Mouse (Mus musculus) heart, embryonic 13.5 days (tissue): ENCODE results near the gene 7530416G11Rik. TPM values are rescaled to one million over a fixed set of nuclear protein-coding genes. Genes with fewer than 3 reads are reported as not detected.

Experiments used
- ATAC-seq: fragments of 200-750 bp; cut with Nextera tagmentation; 2 replicates; pipeline ENCODE4 v1.8.0; 2017; ENCODE audit warnings: moderate TSS enrichment; ENCODE audit not compliant: insufficient number of reproducible peaks, low FRiP score, low TSS enrichment; ENCODE audit errors: extremely low read depth
- H3K27ac ChIP-seq: fragments of 300-500 bp; sonication (generic); replicated peaks from 2 replicates; pipeline ENCODE4 v1.5.1; 2015; ENCODE audit warnings: moderate library complexity, mild to moderate bottlenecking, inconsistent platforms
- H3K27me3 ChIP-seq: fragments of 300-500 bp; sonication (generic); replicated peaks from 2 replicates; pipeline ENCODE4 v1.6.1; 2015; ENCODE audit warnings: mild to moderate bottlenecking, inconsistent platforms
- H3K36me3 ChIP-seq: fragments of 300-500 bp; sonication (generic); 2 replicates; pipeline ENCODE4 v1.6.1; 2015; ENCODE audit warnings: mild to moderate bottlenecking, inconsistent platforms
- H3K4me1 ChIP-seq: fragments of 300-500 bp; sonication (generic); 2 replicates; pipeline ENCODE4 v1.6.1; 2015; ENCODE audit warnings: inconsistent platforms
- H3K4me2 ChIP-seq: fragments of 300-500 bp; sonication (generic); 2 replicates; pipeline ENCODE4 v1.6.1; 2015; ENCODE audit warnings: inconsistent platforms, mild to moderate bottlenecking, moderate library complexity
- H3K4me3 ChIP-seq: fragments of 300-500 bp; sonication (generic); 2 replicates; pipeline ENCODE4 v1.5.1; 2015; ENCODE audit warnings: moderate library complexity, mild to moderate bottlenecking, inconsistent platforms
- H3K9ac ChIP-seq: fragments of 300-500 bp; sonication (generic); 2 replicates; pipeline ENCODE4 v1.6.1; 2015; ENCODE audit warnings: inconsistent platforms, mild to moderate bottlenecking, moderate library complexity
- H3K9me3 ChIP-seq: fragments of 300-500 bp; sonication (generic); 2 replicates; pipeline ENCODE4 v1.6.1; 2016; ENCODE audit warnings: inconsistent platforms
- WGBS: fragments of 180-500 bp; shearing (Covaris S2); methylation state at CpG from one replicate; pipeline ENCODE4 v1.1.7; 2015; ENCODE audit warnings: mixed read lengths; 5-methylcytosine and 5-hydroxymethylcytosine counted together
- polyA plus RNA-seq: library from polyadenylated mRNA; unstranded; fragments of >200 nt; fragmentation: Nextera tagmentation; extraction: Ambion mirVana; gene quantifications from 2 replicates; pipeline ENCODE4 v1.2.1, GENCODE M21; 2015

Gene 7530416G11Rik
- polyA plus RNA-seq, 1 experiment from 2014 or later: not detected

DNA sequence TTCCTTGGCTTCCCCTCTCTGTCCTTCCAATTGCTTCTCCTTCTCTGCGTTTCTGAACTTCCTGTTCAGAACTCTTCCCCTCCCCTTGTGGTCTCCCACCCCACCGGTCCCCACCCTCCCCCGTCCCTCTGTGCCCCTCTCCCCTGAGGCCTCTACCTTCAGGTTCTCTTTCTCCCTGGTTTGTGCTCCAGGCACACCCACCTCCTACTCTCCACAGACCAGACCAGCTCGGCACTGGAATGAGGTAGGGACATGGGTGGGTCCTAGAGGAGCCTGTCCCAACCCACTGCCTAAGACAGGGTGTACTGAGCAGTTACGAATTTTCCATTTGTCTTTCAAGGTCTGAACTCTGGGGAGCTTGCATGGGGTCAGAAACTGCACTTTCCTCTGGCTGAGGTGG, 23.1 kb downstream of the 7530416G11Rik start:
- Histone ChIP-seq H3K4me2 (no peak overlapping the region), H3K27ac (no peak overlapping the region), H3K9me3 (no peaks in the 10 kb centered on the region), H3K9ac (no peak overlapping the region), H3K4me3 (no peak overlapping the region), H3K27me3 (peaks cover 62% of the 10 kb centered on the region), H3K36me3 (no peaks in the 10 kb centered on the region), H3K4me1 (no peaks in the 10 kb centered on the region)
- ATAC-seq: no peak
- WGBS: 49% methylated on average over 5 of the region's 5 CpGs

- Histone ChIP-seq H3K4me3 (no peak overlapping the region), H3K4me1 (no peaks in the 10 kb centered on the region), H3K36me3 (no peaks in the 10 kb centered on the region), H3K27me3 (peaks cover 60% of the 10 kb centered on the region), H3K9me3 (no peaks in the 10 kb centered on the region), H3K4me2 (no peak overlapping the region), H3K27ac (no peak overlapping the region), H3K9ac (no peak overlapping the region)
- no peak for ATAC-seq
- 75% methylated on average over 12 of the region's 12 CpGs for WGBS
Observed at GRCm38 (mm10) chr15:85479365-85479764, 23.7 kb downstream of the 7530416G11Rik start.

GRCm38 (mm10) chr15:85477584-85477983, 25.4 kb downstream of the 7530416G11Rik start:
- H3K36me3 ChIP-seq: no peaks in the 10 kb centered on the region
- no peak overlapping the region for H3K4me3 ChIP-seq
- no peaks in the 10 kb centered on the region for H3K4me1 ChIP-seq
- no peak overlapping the region for H3K4me2 ChIP-seq
- WGBS: 27% methylated on average over 1 of the region's 1 CpGs
- H3K27ac ChIP-seq: no peak overlapping the region
- no peaks in the 10 kb centered on the region for H3K9me3 ChIP-seq
- peaks cover 43% of the 10 kb centered on the region for H3K27me3 ChIP-seq
- no peak for ATAC-seq
- no peak overlapping the region for H3K9ac ChIP-seq

DNA sequence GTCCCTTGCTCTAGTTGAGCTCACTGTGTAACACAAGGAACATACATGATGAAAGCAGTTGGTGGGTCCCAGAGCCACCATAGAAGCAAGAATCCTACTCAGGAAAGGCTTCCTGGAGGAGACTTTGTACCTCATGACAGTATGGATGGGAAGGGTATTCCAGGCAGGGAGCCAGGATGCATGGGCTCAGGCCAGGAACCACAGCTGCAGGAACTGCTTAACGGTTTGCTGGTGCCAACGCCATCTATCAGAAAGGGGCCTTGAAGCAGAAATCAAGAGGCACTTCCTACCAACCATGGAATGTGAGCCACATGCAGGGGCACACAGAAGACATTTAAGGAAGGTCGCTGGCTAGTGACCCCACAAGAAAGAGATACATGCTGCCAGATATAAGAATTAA, 28.3 kb downstream of the 7530416G11Rik start:
- H3K36me3 ChIP-seq: peaks cover 16% of the 10 kb centered on the region
- H3K27ac ChIP-seq: no peak overlapping the region
- H3K27me3 ChIP-seq: peaks cover 15% of the 10 kb centered on the region
- ATAC-seq: no peak
- no peak overlapping the region for H3K4me3 ChIP-seq
- H3K9me3 ChIP-seq: no peaks in the 10 kb centered on the region
- H3K4me2 ChIP-seq: no peak overlapping the region
- WGBS: 59% methylated on average over 3 of the region's 3 CpGs
- H3K4me1 ChIP-seq: no peaks in the 10 kb centered on the region
- H3K9ac ChIP-seq: no peak overlapping the region

DNA sequence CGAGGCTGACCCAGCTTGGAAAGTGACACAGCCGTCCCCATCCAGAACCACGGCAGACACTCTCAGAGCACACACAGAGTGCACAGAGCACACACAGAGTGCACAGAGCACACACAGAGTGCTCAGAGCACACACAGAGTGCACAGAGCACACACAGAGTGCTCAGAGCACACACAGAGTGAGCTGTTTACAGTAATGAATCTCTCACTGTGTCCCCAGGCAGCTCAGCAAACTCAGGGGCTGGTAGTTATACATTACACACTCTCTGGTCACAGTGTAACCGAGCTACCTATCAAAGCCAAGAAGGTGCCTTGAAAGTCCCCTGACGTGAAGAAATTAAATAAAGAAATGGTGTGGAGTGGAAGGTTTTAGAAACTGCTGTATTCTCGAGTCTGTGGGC, 33.6 kb downstream of the 7530416G11Rik start:
- H3K4me3 ChIP-seq: no peak overlapping the region
- no peak overlapping the region for H3K27ac ChIP-seq
- no peak for ATAC-seq
- no peak overlapping the region for H3K9ac ChIP-seq
- peaks cover 61% of the 10 kb centered on the region for H3K36me3 ChIP-seq
- no peaks in the 10 kb centered on the region for H3K27me3 ChIP-seq
- no peaks in the 10 kb centered on the region for H3K9me3 ChIP-seq
- no peak overlapping the region for H3K4me2 ChIP-seq
- no peaks in the 10 kb centered on the region for H3K4me1 ChIP-seq
- 86% methylated on average over 6 of the region's 6 CpGs for WGBS

DNA sequence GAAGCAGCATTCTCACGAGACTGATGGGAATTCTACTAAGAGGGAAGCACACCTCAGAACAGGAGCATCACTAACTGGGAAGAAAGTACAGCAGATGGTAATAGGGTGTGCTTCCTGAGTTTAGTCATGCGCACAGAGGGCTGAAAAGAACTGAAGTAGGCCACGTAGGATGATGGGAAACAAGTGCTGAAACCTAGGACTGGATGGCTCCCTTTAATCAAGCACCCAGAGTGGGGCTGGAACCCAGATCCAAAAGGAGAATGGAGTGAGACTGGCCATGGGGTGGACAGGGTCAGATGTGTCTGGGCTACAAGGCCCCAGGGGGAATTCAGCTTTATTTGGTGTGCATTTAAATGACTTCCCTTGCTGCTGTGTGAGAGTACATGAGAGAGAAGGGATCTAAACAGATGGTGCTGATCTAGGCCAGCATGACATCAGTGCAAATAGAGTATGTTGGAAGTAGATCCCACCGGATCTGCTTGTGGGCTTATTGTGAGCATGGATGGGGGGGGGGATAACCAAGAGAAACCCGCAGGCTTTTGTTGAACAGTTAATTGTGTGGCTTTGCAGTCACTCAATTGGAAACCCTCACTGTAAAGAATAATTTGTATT, 36.5 kb downstream of the 7530416G11Rik start:
- H3K27ac ChIP-seq: no peak overlapping the region
- ATAC-seq: no peak
- peaks cover 9% of the 10 kb centered on the region for H3K4me1 ChIP-seq
- no peaks in the 10 kb centered on the region for H3K9me3 ChIP-seq
- H3K4me2 ChIP-seq: no peak overlapping the region
- WGBS: 88% methylated on average over 5 of the region's 5 CpGs
- peaks cover 6% of the 10 kb centered on the region for H3K27me3 ChIP-seq
- H3K9ac ChIP-seq: no peak overlapping the region
- H3K4me3 ChIP-seq: no peak overlapping the region
- peaks cover 79% of the 10 kb centered on the region for H3K36me3 ChIP-seq

GRCm38 (mm10) chr15:85464823-85465565, 38.0 kb downstream of the 7530416G11Rik start:
- Histone ChIP-seq H3K27ac (no peak overlapping the region), H3K27me3 (peaks cover 6% of the 10 kb centered on the region), H3K4me2 (no peak overlapping the region), H3K36me3 (peaks cover 80% of the 10 kb centered on the region), H3K9ac (no peak overlapping the region), H3K4me1 (peaks cover 25% of the 10 kb centered on the region), H3K4me3 (no peak overlapping the region), H3K9me3 (no peaks in the 10 kb centered on the region)
- ATAC-seq: no peak
- WGBS: 64% methylated on average over 10 of the region's 10 CpGs

DNA sequence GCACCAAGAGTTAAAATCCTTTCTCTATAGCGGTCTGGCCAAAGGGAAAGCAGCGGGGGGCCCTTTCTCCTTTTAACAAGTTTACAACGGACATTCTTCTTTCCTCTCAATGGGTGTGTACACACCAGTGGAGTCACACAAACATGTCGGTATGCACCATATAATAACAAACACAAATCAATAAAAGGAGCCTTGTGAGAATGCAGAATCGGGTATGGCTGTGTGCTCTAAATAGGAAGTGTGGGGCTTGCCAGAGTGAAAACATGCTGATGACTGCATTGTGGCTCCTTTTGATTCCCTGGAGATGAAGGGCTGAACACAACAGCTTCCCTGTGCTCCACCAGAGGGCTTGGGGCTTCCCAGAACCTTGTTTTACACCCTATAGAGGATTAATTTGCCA, 38.8 kb downstream of the 7530416G11Rik start:
- 56% methylated on average over 5 of the region's 5 CpGs for WGBS
- peaks cover 75% of the 10 kb centered on the region for H3K36me3 ChIP-seq

GRCm38 (mm10) chr15:85463027-85463790, 39.8 kb downstream of the 7530416G11Rik start:
- no peak overlapping the region for H3K4me2 ChIP-seq
- no peak overlapping the region for H3K9ac ChIP-seq
- WGBS: 83% methylated on average over 13 of the region's 13 CpGs
- H3K27ac ChIP-seq: no peak overlapping the region
- peaks cover 16% of the 10 kb centered on the region for H3K27me3 ChIP-seq
- no peaks in the 10 kb centered on the region for H3K9me3 ChIP-seq
- H3K4me1 ChIP-seq: peaks cover 39% of the 10 kb centered on the region
- no peak overlapping the region for H3K4me3 ChIP-seq
- H3K36me3 ChIP-seq: peaks cover 70% of the 10 kb centered on the region
- no peak for ATAC-seq

More for the DNA sequence above, 38.8 kb downstream of the 7530416G11Rik start:
- ATAC-seq: no peak
- Histone ChIP-seq H3K9ac (no peak overlapping the region), H3K4me3 (no peak overlapping the region), H3K27me3 (peaks cover 9% of the 10 kb centered on the region), H3K4me1 (peaks cover 33% of the 10 kb centered on the region), H3K27ac (no peak overlapping the region), H3K9me3 (no peaks in the 10 kb centered on the region), H3K4me2 (no peak overlapping the region)

DNA sequence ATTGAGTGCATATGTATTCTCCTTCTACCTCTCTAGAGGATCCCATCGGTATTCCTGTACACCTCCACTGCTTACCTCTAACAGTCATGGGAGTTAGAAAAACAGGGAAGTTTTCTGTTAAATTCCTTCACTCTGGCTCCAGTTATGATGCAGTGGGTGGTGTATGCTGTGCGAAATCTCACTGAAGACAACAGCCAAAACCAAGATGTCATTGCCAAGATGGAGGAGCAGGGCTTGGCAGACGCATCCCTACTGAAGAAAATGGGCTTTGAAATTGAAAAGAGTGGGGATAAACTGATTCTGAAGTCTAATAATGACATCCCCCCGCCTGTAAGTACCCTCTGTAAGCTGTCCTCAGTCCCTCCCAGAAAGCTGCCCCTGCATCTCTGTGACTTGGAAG, 40.9 kb downstream of the 7530416G11Rik start:
- Histone ChIP-seq H3K9me3 (no peaks in the 10 kb centered on the region), H3K4me3 (no peak overlapping the region), H3K4me1 (peaks cover 48% of the 10 kb centered on the region), H3K9ac (no peak overlapping the region), H3K27ac (no peak overlapping the region), H3K36me3 (peaks cover 63% of the 10 kb centered on the region), H3K4me2 (no peak overlapping the region), H3K27me3 (peaks cover 16% of the 10 kb centered on the region)
- 83% methylated on average over 4 of the region's 4 CpGs for WGBS
- ATAC-seq: no peak

DNA sequence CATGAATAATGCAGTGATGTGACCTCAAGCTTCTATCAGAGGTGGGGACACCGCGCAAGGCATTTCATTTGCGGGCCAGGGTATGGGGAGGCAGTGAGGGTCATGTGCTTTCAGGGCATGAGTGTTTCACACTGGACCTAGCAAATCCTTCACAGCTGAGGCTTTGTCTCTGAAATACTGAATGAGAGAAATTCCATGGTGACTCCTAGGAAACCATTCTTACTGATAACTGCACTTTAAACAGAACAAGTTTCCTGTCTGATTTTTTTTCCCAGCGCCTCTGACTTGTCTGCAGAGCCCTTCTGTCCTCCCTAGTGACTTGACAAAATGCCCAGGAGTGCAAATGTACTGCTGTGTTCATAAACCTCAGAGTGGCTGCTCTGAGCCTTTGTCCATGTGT, 41.5 kb downstream of the 7530416G11Rik start:
- H3K27me3 ChIP-seq: peaks cover 16% of the 10 kb centered on the region
- no peak overlapping the region for H3K9ac ChIP-seq
- peaks cover 48% of the 10 kb centered on the region for H3K4me1 ChIP-seq
- no peaks in the 10 kb centered on the region for H3K9me3 ChIP-seq
- peaks cover 60% of the 10 kb centered on the region for H3K36me3 ChIP-seq
- no peak overlapping the region for H3K4me3 ChIP-seq
- no peak overlapping the region for H3K4me2 ChIP-seq
- no peak for ATAC-seq
- WGBS: 62% methylated on average over 4 of the region's 4 CpGs
- H3K27ac ChIP-seq: no peak overlapping the region
